Mouse (Mus musculus): Measurements from ENCODE around the gene Hfe2.

The Hfe2 gene

GRCm38 (mm10) chr3:96526864-96527542 is 2.0 kb downstream of the Hfe2 start:
- DNase-seq (ENCODE audit: low spot score) = no peak

GRCm38 (mm10) chr3:96528506-96528905 is 3.5 kb downstream of the Hfe2 start:
- no peak for DNase-seq (ENCODE audit: low spot score)

- DNase-seq (ENCODE audit: low spot score) = no peak
Observed at GRCm38 (mm10) chr3:96532050-96532449, 7.1 kb downstream of the Hfe2 start.

GRCm38 (mm10) chr3:96534300-96534699 is 9.3 kb downstream of the Hfe2 start:
- no peak for DNase-seq (ENCODE audit: low spot score)

DNA sequence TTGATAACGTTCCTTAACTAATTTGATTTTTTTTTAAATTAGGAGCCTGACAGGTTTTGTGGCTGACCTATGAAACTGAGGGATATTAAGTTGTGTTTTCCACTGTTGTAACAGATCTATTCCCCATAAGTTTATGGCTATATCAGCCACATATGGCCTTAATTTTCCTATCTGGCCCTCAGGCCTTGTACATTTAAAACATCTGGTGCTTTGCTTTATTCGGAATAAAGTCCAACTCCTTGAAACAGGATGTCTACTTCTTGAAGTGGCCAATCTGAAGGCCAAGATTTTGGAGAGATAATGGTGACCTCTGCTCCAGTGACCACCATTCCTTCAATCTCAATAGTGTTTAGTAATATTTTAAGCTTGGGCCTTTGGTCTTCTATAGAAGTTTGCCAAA is 14.3 kb downstream of the Hfe2 start:
- DNase-seq (ENCODE audit: low spot score) = no peak

DNA sequence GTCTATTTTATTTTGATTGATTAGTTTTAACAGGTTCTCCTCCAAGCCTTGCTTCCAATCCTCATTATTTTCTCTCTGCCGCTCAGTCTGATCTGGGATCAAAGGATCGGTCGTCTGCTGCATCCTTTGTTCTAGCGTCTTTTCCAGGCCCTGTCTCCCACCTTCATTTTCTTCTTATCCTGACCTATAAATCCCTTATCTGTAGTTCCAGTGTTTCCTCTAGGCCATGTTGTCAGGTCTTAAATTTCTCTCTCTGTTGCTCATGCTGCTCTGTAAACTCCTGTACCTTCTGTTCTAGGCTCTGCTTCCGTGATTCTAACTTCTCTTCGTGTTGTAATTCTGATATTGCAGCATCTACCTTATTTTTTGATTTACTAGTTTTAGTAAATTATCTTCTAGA is 15.8 kb downstream of the Hfe2 start:
- no peak for DNase-seq (ENCODE audit: low spot score)

GRCm38 (mm10) chr3:96541328-96542078 is 16.5 kb downstream of the Hfe2 start:
- DNase-seq (ENCODE audit: low spot score) = no peak

- no peak for DNase-seq (ENCODE audit: low spot score)
Observed at GRCm38 (mm10) chr3:96542554-96542953, 17.6 kb downstream of the Hfe2 start.

GRCm38 (mm10) chr3:96543345-96543744 is 18.4 kb downstream of the Hfe2 start:
- DNase-seq (ENCODE audit: low spot score) = no peak

- DNase-seq (ENCODE audit: low spot score) = no peak
Observed at GRCm38 (mm10) chr3:96545565-96545964, 20.6 kb downstream of the Hfe2 start.

DNA sequence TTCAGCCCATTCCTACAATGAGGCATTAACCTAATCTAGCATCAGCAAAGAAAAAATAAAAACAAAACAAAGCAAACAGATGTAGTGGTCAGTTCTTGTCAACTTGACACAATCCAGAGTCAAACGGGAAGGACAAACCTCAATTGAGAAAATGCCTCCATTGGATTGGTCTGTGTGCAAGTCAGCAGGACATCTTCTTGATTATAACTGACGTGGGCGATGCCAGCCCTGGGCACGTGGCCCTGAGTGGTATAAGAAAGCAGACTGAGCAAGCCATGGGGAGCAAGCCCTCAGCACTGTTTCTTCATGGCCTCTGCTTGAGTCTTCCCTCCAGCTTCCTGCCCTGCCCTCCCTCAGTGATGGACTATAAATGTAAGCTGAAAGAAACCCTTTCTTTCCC is 21.9 kb downstream of the Hfe2 start:
- DNase-seq (ENCODE audit: low spot score) = no peak

GRCm38 (mm10) chr3:96547389-96547960 is 22.5 kb downstream of the Hfe2 start:
- peak; percentile 79 for DNase-seq (ENCODE audit: low spot score)

- DNase-seq (ENCODE audit: low spot score) = no peak
Observed at GRCm38 (mm10) chr3:96548824-96549223, 23.9 kb downstream of the Hfe2 start.

DNA sequence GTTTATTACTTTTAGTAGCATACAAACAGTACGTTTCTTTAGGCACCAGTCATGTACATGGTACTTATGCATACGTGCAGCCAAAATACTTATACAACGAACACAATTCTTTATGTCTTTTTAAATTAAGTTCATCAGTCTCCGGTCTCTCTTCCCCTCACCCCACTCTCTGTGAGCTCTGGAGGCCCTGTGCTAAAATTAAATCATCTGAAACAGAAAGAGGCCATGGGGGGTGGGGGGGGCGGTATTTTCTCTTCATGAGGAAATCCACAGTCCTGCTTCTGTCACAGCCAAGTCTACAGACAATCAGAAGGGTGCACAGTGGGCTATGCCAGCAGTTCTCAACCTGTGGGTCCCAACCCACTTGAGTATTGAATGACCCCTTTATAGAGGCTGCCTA is 24.4 kb downstream of the Hfe2 start:
- DNase-seq (ENCODE audit: low spot score) = no peak

DNA sequence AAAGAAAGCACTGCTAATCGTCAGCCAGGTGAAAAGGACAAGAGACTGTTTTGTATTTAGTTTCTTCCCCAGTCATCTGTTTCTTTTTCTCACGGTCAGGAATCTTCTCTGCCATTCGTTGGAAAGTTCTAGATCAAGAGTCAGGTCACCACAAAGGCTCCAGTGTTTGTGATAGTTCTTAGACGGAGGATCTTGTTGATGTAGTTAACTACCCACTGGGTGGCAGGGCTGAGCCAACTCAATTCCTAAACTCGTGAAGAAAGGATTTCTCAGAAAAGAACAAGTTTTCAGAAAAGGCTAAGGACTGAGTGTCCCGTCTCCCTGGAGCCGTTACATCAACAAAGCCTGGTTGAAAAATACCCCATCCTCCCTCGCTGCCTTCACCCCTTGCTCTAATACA is 26.2 kb downstream of the Hfe2 start:
- DNase-seq (ENCODE audit: low spot score) = no peak

DNA sequence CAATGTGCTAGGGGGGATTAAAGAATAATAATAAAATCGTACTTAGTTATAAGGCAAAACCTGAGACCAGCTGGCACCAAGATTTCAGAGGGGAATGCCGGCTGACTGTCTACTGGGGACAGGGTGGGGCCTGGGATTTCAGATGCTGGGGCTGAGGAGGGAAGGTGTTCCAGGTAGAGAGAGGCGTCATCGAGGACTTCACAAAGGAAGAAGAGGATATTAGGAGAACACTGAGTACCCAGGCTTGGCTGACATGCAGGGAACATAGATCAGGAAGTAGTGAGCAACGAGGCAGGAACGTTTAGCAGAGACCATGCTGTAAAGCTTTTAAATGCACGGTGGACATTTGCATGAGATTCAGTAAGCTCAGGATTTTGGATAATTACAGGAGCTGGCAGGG is 26.9 kb downstream of the Hfe2 start:
- no peak for DNase-seq (ENCODE audit: low spot score)

GRCm38 (mm10) chr3:96553601-96554000 is 28.6 kb downstream of the Hfe2 start:
- DNase-seq (ENCODE audit: low spot score) = no peak

- DNase-seq (ENCODE audit: low spot score) = no peak
Observed at GRCm38 (mm10) chr3:96554251-96554650, 29.3 kb downstream of the Hfe2 start.

DNA sequence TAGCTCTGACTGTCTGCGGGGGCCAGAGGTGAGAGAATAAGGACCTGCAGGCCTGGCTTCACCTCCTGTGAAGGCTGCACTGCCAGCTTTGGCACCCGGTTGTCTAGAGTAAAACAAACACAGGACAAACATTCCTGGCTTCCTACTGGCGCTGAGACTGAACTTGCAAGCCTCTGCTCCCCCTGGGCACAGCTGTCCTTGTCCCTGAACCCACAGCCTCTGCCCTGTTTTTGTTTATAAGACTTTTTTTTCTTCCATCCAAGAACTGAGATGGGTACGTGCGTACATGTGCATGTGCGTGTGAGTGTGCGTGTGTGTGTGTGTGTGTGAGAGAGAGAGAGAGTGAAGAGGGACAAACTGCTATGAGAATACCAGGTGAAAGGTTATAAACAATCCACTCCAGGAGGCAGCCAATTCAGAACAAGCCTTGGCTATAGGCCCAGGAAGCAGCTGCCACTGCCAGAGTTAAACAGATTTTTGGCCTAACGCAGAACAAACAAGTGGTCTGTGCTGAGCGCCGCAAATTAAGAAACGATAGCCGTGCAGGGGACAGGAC is 30.1 kb downstream of the Hfe2 start:
- DNase-seq (ENCODE audit: low spot score) = no peak

DNA sequence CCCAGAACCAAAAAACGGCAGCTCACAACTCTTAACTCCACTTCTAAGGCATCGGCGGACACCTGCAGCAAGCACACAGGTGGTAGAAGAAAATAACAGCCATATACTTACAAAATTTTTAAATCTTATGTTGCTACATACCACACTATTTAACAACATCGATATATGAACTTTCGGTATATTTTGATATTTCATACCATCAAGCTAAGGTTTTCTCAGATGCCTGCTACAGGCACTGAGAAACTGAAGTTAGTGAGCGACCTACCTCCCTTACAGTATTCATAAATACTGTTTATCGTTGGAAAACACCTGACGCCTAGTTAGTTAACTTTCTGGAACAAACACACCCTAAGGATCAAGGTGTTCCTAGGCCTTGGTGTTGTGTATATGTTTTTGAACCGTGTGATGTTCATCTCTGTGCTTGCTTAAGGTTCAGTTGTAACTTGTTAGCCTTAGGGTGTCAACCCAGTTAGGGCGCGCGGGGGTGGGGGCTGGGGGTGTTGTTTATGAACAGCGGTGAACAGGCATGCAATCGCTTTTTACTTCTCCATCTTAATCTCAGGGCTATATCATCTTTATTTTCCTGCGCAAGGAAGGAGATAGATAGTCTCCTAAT is 31.1 kb downstream of the Hfe2 start:
- DNase-seq (ENCODE audit: low spot score) = no peak

GRCm38 (mm10) chr3:96556651-96557635 is 32.0 kb downstream of the Hfe2 start:
- no peak for DNase-seq (ENCODE audit: low spot score)

Measured in urinary bladder, postnatal 25 days (tissue).